Mouse (Mus musculus) hindbrain, embryonic 16.5 days (tissue): ENCODE data around the gene Tbc1d1. TPM values are rescaled to one million over a fixed set of nuclear protein-coding genes. Genes with fewer than 3 reads are reported as not detected.
A peak's percentile ranks its signal among the peaks of the same experiment; 100 is the strongest.

Experiments
- ATAC-seq: fragments of 200-750 bp; cut with Nextera tagmentation; 2 replicates; pipeline ENCODE4 v1.8.0; 2017; ENCODE audit warnings: moderate TSS enrichment, moderate library complexity
- H3K27ac ChIP-seq: fragments of 300-500 bp; sonication (generic); 2 replicates; pipeline ENCODE4 v1.5.1; 2014; ENCODE audit warnings: low read depth, mild to moderate bottlenecking, control low read depth, low read length, moderate library complexity
- H3K27me3 ChIP-seq: fragments of 300-500 bp; sonication (generic); replicated peaks from 2 replicates; pipeline ENCODE4 v1.6.1; 2014; ENCODE audit warnings: low read length; ENCODE audit not compliant: control insufficient read depth, insufficient read depth
- H3K36me3 ChIP-seq: fragments of 300-500 bp; sonication (generic); 2 replicates; pipeline ENCODE4 v1.6.1; 2014; ENCODE audit warnings: mild to moderate bottlenecking, low read length, moderate library complexity, mixed read lengths; ENCODE audit not compliant: control insufficient read depth, insufficient read depth
- H3K4me1 ChIP-seq: fragments of 300-500 bp; sonication (generic); 2 replicates; pipeline ENCODE4 v1.6.1; 2014; ENCODE audit warnings: low read depth, low read length; ENCODE audit not compliant: control insufficient read depth, insufficient read depth
- H3K4me2 ChIP-seq: fragments of 300-500 bp; sonication (generic); 2 replicates; pipeline ENCODE4 v1.6.1; 2014; ENCODE audit warnings: mild to moderate bottlenecking, low read length, control low read depth, moderate library complexity
- H3K4me3 ChIP-seq: fragments of 300-500 bp; sonication (generic); 2 replicates; pipeline ENCODE4 v1.5.1; 2014; ENCODE audit warnings: mild to moderate bottlenecking, low read length, control low read depth, moderate library complexity
- H3K9ac ChIP-seq: fragments of 300-500 bp; sonication (generic); 2 replicates; pipeline ENCODE4 v1.6.1; 2014; ENCODE audit warnings: low read depth, mild to moderate bottlenecking, control low read depth, low read length, moderate library complexity
- H3K9me3 ChIP-seq: fragments of 300-500 bp; sonication (generic); 2 replicates; pipeline ENCODE4 v1.6.1; 2014; ENCODE audit warnings: mild to moderate bottlenecking, low read length, moderate library complexity; ENCODE audit not compliant: control insufficient read depth
- WGBS: fragments of 180-500 bp; shearing (Covaris S2); extraction: QIAGEN DNeasy Blood & Tissue Kit; methylation state at CpG from one replicate; pipeline ENCODE4 v1.1.7; 2014; 5-methylcytosine and 5-hydroxymethylcytosine counted together
- polyA plus RNA-seq: library from polyadenylated mRNA; unstranded; fragments of >200 nt; fragmentation: Nextera tagmentation; extraction: Ambion mirVana; gene quantifications from 2 replicates; pipeline ENCODE4 v1.2.1, GENCODE M21; 2015

The Tbc1d1 gene
- polyA plus RNA-seq, 1 experiment from 2014 or later = 10.9 TPM

- Histone ChIP-seq H3K27ac (no peak overlapping the region), H3K9ac (no peak overlapping the region), H3K4me3 (no peak overlapping the region), H3K4me1 (no peaks in the 10 kb centered on the region; the same call in 1 of the 2 replicates), H3K27me3 (no peaks in the 10 kb centered on the region), H3K36me3 (no peaks in the 10 kb centered on the region), H3K4me2 (no peak overlapping the region), H3K9me3 (no peaks in the 10 kb centered on the region)
- WGBS = 50% methylated on average over 3 of the region's 3 CpGs
- no peak for ATAC-seq
These were observed 88.2 kb downstream of the Tbc1d1 start for GRCm38 (mm10) chr5:64244283-64244682.

DNA sequence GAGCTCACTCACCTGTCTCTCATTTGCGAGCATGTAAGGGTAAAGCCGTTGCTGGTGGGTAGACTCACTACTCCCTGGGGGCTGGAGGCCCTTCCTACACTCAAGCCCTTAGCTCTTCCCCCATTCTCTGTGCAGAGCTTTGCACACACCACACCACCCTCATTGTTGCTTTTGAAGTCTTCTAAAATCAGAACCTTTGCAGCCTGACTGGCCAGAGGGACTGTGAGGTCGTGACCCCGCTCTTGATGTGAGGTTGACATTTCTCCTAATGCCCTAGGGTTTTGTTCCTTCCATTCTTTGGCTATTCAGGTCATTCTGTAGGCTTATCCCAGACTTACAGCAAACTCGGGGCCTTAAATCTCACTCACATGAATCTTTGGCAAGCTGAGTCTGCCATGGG is 88.6 kb downstream of the Tbc1d1 start:
- Histone ChIP-seq H3K9me3 (no peaks in the 10 kb centered on the region), H3K27ac (no peak overlapping the region), H3K9ac (no peak overlapping the region), H3K4me3 (no peak overlapping the region), H3K27me3 (no peaks in the 10 kb centered on the region), H3K4me1 (no peaks in the 10 kb centered on the region; the same call in 1 of the 2 replicates), H3K36me3 (no peaks in the 10 kb centered on the region), H3K4me2 (no peak overlapping the region)
- 25% methylated on average over 5 of the region's 5 CpGs for WGBS
- no peak for ATAC-seq

DNA sequence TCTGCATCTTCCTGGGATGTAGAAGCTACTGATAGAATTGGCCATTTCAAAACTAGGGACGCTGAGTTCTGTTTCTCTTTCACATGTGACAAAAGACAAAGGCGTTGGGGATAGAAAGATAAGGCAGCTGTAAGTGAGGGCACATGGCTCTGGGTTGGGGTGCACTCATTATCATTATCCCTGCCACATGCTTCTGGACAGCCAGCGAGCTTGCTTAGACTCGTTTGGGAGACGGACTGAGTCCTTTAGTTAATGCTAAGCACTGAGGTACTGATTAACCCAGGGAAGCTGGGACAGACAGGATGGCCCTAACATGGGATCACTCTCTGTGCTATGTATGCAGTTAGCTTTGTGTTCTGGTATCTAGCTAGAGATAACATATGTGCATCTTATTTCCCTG is 95.3 kb downstream of the Tbc1d1 start:
- ATAC-seq = no peak
- H3K4me3 ChIP-seq = no peak overlapping the region
- 67% methylated on average over 5 of the region's 5 CpGs for WGBS
- H3K9ac ChIP-seq = no peak overlapping the region
- H3K36me3 ChIP-seq = no peaks in the 10 kb centered on the region
- H3K27me3 ChIP-seq = no peaks in the 10 kb centered on the region
- no peak overlapping the region for H3K4me2 ChIP-seq
- no peaks in the 10 kb centered on the region for H3K4me1 ChIP-seq
- H3K27ac ChIP-seq = no peak overlapping the region
- no peaks in the 10 kb centered on the region for H3K9me3 ChIP-seq

DNA sequence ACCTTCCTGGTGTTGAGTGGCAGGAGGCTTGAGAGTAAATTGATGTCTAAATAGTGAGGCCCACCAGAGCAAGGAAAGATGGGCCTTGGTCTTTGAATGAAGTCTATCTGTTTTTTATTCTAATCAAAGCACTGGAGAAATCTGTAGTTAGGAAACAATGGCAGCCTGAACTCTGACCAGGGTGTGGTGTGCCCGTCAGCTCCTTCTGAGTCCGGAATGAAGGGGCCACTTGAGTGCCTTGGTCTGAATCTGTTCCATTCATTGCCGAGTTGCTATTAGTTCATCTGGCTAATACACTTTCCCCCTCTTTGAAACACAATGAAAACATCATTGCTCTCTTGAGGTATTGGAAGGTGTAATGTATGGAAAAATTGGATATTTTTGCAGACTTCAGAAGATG is 98.2 kb downstream of the Tbc1d1 start:
- no peak overlapping the region for H3K4me2 ChIP-seq
- H3K4me3 ChIP-seq = no peak overlapping the region
- no peaks in the 10 kb centered on the region for H3K4me1 ChIP-seq
- H3K9ac ChIP-seq = no peak overlapping the region
- no peak for ATAC-seq
- WGBS = 27% methylated on average over 3 of the region's 3 CpGs
- H3K36me3 ChIP-seq = no peaks in the 10 kb centered on the region
- no peaks in the 10 kb centered on the region for H3K27me3 ChIP-seq
- no peak overlapping the region for H3K27ac ChIP-seq
- H3K9me3 ChIP-seq = no peaks in the 10 kb centered on the region

DNA sequence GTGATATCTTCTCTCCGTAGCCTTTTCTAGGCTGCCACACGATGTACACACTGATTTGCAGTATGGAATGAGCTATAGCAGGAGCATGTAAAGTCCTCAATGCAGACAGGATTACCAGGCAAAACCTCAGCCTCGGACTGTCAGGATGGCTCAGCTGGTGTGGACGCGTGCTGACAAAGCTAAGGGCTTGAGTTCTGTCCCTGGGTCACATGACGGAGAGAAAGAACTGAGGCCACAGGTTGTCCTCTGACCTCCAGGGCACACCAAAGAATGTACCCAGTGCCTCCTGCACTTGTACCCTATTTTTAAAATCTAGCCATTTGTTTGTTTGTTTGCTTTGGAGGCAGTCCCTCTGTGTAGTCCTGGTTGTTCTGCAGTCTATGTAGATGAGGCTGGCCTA is 98.9 kb downstream of the Tbc1d1 start:
- no peaks in the 10 kb centered on the region for H3K9me3 ChIP-seq
- no peak overlapping the region for H3K27ac ChIP-seq
- no peak overlapping the region for H3K4me3 ChIP-seq
- WGBS = 34% methylated on average over 6 of the region's 6 CpGs
- no peaks in the 10 kb centered on the region for H3K4me1 ChIP-seq
- no peak for ATAC-seq
- H3K4me2 ChIP-seq = no peak overlapping the region
- no peaks in the 10 kb centered on the region for H3K36me3 ChIP-seq
- no peak overlapping the region for H3K9ac ChIP-seq
- no peaks in the 10 kb centered on the region for H3K27me3 ChIP-seq

- H3K36me3 ChIP-seq = no peaks in the 10 kb centered on the region
- no peaks in the 10 kb centered on the region for H3K27me3 ChIP-seq
- 55% methylated on average over 11 of the region's 11 CpGs for WGBS
- H3K27ac ChIP-seq = no peak overlapping the region
- ATAC-seq = peak; percentile 75
- no peak overlapping the region for H3K4me2 ChIP-seq
- peaks cover 2% of the 10 kb centered on the region for H3K4me1 ChIP-seq
- no peak overlapping the region for H3K4me3 ChIP-seq
- no peak overlapping the region for H3K9ac ChIP-seq
- no peaks in the 10 kb centered on the region for H3K9me3 ChIP-seq
These were observed 107.2 kb downstream of the Tbc1d1 start for GRCm38 (mm10) chr5:64263348-64263747.

GRCm38 (mm10) chr5:64263898-64264478 is 107.9 kb downstream of the Tbc1d1 start:
- Histone ChIP-seq H3K9me3 (no peaks in the 10 kb centered on the region), H3K4me1 (peaks cover 2% of the 10 kb centered on the region), H3K36me3 (no peaks in the 10 kb centered on the region), H3K4me2 (no peak overlapping the region), H3K4me3 (no peak overlapping the region), H3K27me3 (no peaks in the 10 kb centered on the region), H3K9ac (no peak overlapping the region), H3K27ac (0 out of 2 replicates have a peak overlapping the region, but pooled peaks have one; percentile 29)
- 73% methylated on average over 13 of the region's 13 CpGs for WGBS
- 0 out of 2 replicates have a peak, but pooled peaks have one; percentile 35 for ATAC-seq

DNA sequence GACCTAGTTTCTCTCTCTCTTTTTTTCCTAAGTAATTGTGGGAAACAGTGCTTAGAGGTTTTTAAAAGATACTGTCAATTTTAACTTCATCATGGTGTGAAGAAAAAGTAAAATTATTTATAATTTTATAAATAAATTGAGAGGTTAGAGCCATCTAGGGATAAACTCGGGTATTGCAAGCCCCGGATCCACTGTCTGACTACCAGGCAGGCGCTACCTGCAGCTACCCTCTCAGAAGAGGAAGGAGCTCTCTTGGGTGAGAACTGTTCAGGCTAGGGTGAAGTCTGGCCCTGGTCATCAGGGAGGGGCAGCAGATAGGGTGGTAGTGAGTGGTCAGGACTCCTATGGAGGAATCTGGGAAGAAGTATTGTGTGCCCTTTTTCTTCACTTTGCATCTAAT is 109.0 kb downstream of the Tbc1d1 start:
- Histone ChIP-seq H3K27me3 (no peaks in the 10 kb centered on the region), H3K9ac (no peak overlapping the region), H3K36me3 (no peaks in the 10 kb centered on the region), H3K4me1 (peaks cover 6% of the 10 kb centered on the region), H3K4me2 (no peak overlapping the region), H3K9me3 (no peaks in the 10 kb centered on the region), H3K4me3 (no peak overlapping the region), H3K27ac (no peak overlapping the region)
- ATAC-seq = no peak
- WGBS = 34% methylated on average over 3 of the region's 3 CpGs

- Histone ChIP-seq H3K27ac (no peak overlapping the region), H3K4me2 (no peak overlapping the region), H3K27me3 (no peaks in the 10 kb centered on the region), H3K4me3 (no peak overlapping the region), H3K9me3 (no peaks in the 10 kb centered on the region), H3K9ac (no peak overlapping the region), H3K36me3 (no peaks in the 10 kb centered on the region), H3K4me1 (peaks cover 6% of the 10 kb centered on the region)
- no peak for ATAC-seq
- 94% methylated on average over 3 of the region's 3 CpGs for WGBS
These were observed 109.8 kb downstream of the Tbc1d1 start for GRCm38 (mm10) chr5:64265906-64266305.

- WGBS = 96% methylated on average over 2 of the region's 2 CpGs
- ATAC-seq = no peak
- no peak overlapping the region for H3K9ac ChIP-seq
These were observed 110.4 kb downstream of the Tbc1d1 start for GRCm38 (mm10) chr5:64266534-64266933.

More at GRCm38 (mm10) chr5:64266534-64266933, 110.4 kb downstream of the Tbc1d1 start:
- Histone ChIP-seq H3K36me3 (no peaks in the 10 kb centered on the region), H3K4me3 (no peak overlapping the region), H3K27ac (no peak overlapping the region), H3K4me2 (no peak overlapping the region), H3K9me3 (no peaks in the 10 kb centered on the region), H3K4me1 (peaks cover 6% of the 10 kb centered on the region), H3K27me3 (no peaks in the 10 kb centered on the region)
